Mouse (Mus musculus): Measurements from ENCODE around the gene Tarbp1. TPM values are rescaled to one million over a fixed set of nuclear protein-coding genes. Genes with fewer than 3 reads are reported as not detected.

The Tarbp1 gene
- polyA plus RNA-seq, 1 experiment from 2014 or later = 2.3 TPM

Other genes starting within 250 kb of the Tarbp1 start
- gene Slc35f3, start 176.5 kb downstream of the Tarbp1 start, polyA plus RNA-seq (2014; fragmentation: Nextera tagmentation; extraction: Ambion mirVana) = not detected in 2 replicates
- gene Coa6, start 52.5 kb downstream of the Tarbp1 start, polyA plus RNA-seq (2014; fragmentation: Nextera tagmentation; extraction: Ambion mirVana) = 56.8 and 61.8 TPM in 2 replicates
- gene Irf2bp2, start 118.9 kb upstream of the Tarbp1 start, polyA plus RNA-seq (2014; fragmentation: Nextera tagmentation; extraction: Ambion mirVana) = 8.1 and 9.1 TPM in 2 replicates